Mouse (Mus musculus) embryonic fibroblast, embryonic 13.5 days (primary cell): ENCODE results near the gene Tsen15. TPM values are rescaled to one million over a fixed set of nuclear protein-coding genes. Genes with fewer than 3 reads are reported as not detected.

Experiments
- H3K27ac ChIP-seq: 2 replicates; pipeline ENCODE4 v1.5.1; 2012; ENCODE audit warnings: low read length, control low read depth, inconsistent platforms; ENCODE audit not compliant: insufficient read depth
- H3K4me1 ChIP-seq: 2 replicates; pipeline ENCODE4 v1.6.1; 2011; ENCODE audit warnings: low read length; ENCODE audit not compliant: control insufficient read depth, insufficient read depth
- H3K4me3 ChIP-seq: 2 replicates; pipeline ENCODE4 v1.5.1; 2011; ENCODE audit warnings: mild to moderate bottlenecking, control low read depth, low read length; ENCODE audit not compliant: insufficient read depth
- CTCF ChIP-seq: IDR thresholded peaks from 2 replicates; pipeline ENCODE4 v1.5.1; 2011; ENCODE audit warnings: mild to moderate bottlenecking, control low read depth, low read length, moderate library complexity, borderline replicate concordance; ENCODE audit not compliant: insufficient read depth
- POLR2A ChIP-seq: IDR thresholded peaks from 2 replicates; pipeline ENCODE4 v1.6.1; 2011; ENCODE audit warnings: low read depth, mild to moderate bottlenecking, control low read depth, low read length, moderate library complexity
- polyA plus RNA-seq: library from polyadenylated mRNA; stranded (reverse); fragments of >200 nt; gene quantifications from 2 replicates; pipeline ENCODE4 v1.2.4, GENCODE M21; 2011; ENCODE audit warnings: low read depth; ENCODE audit not compliant: missing spikeins, insufficient read length

Gene Tsen15
- polyA plus RNA-seq, 1 experiment: 38.0 TPM

- TF ChIP-seq CTCF (no peak), POLR2A (no peak)
- Histone ChIP-seq H3K4me1 (no peaks in the 10 kb centered on the region), H3K27ac (no peak overlapping the region), H3K4me3 (no peak overlapping the region)
Measured at GRCm38 (mm10) chr1:152413116-152413515, 26.6 kb upstream of the Tsen15 start.

DNA sequence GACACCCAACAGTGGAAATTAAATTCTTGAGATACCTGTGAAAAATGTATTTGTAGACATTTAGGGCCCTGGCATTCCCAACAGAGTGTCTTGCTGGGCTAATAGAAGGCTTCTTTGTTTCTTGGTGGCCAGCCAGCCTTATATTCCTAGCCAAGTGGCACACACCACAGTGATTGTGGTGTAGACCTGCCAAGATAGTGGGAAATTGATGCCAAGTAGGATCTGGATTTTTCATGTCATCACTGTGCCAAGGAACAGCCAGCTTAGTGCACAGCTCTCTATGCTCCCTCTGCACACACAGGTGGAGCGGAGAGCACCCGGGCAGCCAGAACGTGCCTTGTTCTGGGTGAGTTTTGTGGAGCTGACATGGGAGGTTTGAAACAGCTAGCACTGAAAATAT lies 24.2 kb upstream of the Tsen15 start:
- H3K27ac ChIP-seq: no peak overlapping the region
- TF ChIP-seq CTCF: no peak
- no peak for TF ChIP-seq POLR2A
- H3K4me3 ChIP-seq: no peak overlapping the region
- H3K4me1 ChIP-seq: no peaks in the 10 kb centered on the region

DNA sequence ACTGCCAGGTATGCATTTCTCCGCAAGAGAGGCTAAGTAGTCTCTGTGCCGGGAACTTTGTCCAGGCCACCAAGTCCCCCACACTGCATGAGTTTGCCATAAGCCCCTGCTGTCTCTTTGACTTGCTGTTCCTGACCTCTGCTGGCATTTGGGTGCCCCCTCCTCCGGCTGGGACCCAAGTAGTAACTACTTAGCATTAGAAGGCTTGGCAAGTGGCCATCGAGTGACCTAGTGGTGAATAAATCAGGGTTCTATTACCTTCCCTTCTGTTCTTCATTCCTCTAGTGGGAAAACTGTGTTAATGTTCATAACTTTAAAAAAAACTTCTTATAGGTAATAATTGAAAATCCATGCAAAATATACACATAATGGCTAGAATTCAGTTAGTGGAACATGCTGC lies 22.9 kb upstream of the Tsen15 start:
- no peak overlapping the region for H3K4me3 ChIP-seq
- no peak for TF ChIP-seq POLR2A
- no peak for TF ChIP-seq CTCF
- no peak overlapping the region for H3K27ac ChIP-seq
- no peaks in the 10 kb centered on the region for H3K4me1 ChIP-seq

DNA sequence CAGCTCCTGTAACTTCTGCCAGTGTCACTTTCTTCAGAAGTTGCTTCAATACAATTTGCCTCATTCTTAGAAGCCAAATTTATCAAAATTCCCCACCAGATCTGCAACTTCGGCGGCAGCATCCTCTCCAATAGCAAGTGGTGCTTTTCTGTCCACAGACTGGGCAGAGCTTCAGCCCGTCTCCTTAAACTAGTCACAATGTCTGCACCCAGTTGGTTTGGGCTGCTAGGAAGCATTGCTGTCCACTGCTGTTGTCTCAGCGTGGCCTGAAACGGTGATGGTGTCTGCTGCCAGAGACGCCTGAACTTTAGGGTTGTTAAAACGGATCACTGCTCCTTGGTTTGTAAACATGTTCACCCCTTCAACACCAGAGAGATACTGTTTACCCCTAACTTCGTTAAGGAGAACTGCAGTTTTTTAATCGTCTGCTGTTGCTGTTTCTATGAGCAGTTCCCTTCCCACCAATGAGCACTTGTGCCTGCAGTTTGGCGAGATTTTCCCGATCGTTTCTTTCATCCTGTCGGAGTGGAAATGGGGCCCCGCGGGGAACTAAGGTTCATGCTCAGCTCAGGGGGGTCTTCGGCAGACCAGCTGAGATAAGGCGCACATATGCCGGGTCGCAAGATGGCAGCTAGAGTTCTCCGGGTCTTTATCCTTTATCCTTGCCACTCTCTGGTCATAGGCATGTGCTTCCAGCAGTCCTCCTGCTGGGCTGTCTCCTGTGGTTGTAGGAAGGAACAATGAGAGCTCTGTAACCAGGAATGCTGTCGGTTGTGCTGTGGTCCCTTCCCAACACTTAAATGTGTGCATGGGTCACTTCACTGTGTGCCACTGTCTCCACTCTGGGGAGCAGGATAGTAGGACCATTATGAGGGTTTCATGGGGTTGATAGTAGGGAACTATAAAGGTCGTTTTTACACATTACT lies 20.8 kb upstream of the Tsen15 start:
- Histone ChIP-seq H3K4me1 (no peaks in the 10 kb centered on the region), H3K4me3 (no peak overlapping the region), H3K27ac (no peak overlapping the region)
- TF ChIP-seq POLR2A (no peak), CTCF (no peak)

DNA sequence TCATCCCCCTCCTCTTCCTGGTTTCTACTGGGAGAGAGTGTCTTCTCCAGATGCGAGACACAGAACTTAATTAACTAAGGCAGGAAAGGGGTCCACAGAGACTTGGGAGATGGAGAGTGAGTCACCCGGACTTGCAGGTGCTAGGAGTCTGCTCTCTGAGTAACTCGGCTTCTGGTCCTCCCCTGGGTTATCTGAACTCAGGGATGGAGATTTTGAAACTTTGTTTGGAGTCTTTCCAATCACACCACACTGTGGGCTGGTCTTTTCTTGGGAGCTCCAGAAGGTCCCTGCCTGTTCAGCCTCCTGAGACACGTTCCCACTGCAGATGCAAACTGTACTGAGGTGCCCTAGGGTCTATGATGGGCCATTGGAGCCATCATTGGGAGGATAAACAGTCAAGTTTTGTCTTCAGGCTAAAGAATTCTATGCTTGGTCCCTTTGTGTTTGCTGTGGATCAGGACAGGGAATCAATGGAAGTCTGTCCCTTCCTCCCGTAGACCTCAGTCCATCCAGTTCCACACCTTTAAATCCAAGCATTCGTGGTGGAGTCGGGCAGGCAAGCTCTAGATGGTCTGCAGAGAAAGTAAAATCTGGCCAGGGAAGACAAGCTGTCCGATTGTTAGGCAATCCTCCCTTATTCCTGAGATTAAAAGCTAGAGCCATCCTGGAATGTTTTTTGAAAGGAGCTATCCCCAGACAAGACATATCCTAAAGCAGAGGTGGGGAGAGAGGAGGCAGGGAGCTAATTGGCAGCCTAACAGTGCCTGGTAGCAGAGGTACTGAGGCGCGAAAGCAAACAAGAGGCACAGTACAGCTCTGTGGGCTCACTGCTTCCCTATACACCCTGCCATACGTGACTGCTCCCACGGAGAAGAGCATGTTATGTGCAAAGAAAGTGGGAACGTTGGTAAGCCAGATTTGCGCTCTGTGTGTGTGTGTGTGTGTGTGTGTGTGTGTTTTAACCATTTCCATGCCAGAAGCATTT lies 14.4 kb upstream of the Tsen15 start:
- 0 out of 2 replicates have a peak, but pooled peaks cover 2% of the 10 kb centered on the region for H3K4me1 ChIP-seq
- TF ChIP-seq CTCF (no peak), POLR2A (no peak)
- H3K27ac ChIP-seq: no peak overlapping the region
- H3K4me3 ChIP-seq: peak overlapping the region; percentile 44

DNA sequence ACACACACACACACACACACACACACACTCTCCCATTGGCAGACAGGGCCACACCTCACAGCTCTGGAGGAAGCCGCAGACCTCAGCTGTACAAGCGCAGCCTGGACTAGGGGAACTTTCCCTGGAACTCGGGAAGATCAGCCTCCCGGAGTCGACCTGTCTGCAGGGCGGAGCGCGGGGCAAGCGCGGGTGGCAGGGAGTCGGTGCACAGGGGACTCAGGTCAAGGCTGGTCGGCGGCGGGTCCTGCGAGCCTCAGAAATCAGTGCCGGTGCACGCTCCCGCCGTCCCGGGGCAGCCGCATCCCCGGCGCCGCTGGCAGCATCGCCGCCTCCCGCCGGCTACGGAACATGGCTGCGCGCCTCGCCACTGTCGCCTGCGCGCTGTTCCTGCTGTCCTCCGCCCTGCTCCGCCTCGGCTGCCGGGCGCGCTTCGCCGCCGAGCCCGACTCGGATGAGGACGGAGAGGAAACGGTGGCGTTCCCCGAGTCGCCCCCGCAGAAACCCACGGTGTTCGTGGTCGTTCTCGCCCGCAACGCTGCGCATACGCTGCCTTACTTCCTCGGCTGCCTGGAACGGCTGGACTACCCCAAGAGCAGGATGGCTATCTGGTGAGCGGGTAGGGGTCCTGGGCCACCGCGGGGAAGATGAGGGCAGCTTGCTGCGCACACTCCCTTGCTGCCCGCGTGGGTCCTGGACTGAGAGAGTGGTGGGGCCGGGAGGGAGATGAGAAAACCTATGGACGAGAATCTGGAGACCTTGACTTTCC lies 13.5 kb upstream of the Tsen15 start, which contains the start of gene Colgalt2:
Gene Colgalt2 (plus strand): TSS at position 41 of the 766 bp plus-strand sequence.
- Histone ChIP-seq H3K4me3 (peak within 1 kb of the TSS; percentile 44), H3K4me1 (0 out of 2 replicates have a peak, but pooled peaks cover 2% of the 10 kb centered on the region), H3K27ac (no peak within 1 kb of the TSS)
- no peak for TF ChIP-seq CTCF
- no peak for TF ChIP-seq POLR2A

GRCm38 (mm10) chr1:152398708-152399107 lies 12.2 kb upstream of the Tsen15 start:
- H3K4me1 ChIP-seq: 0 out of 2 replicates have a peak, but pooled peaks cover 2% of the 10 kb centered on the region
- no peak overlapping the region for H3K27ac ChIP-seq
- TF ChIP-seq CTCF (no peak), POLR2A (no peak)
- no peak overlapping the region for H3K4me3 ChIP-seq

GRCm38 (mm10) chr1:152394956-152395515 lies 8.5 kb upstream of the Tsen15 start:
- Histone ChIP-seq H3K4me1 (no peaks in the 10 kb centered on the region), H3K4me3 (no peak overlapping the region), H3K27ac (no peak overlapping the region)
- no peak for TF ChIP-seq POLR2A
- TF ChIP-seq CTCF: no peak

DNA sequence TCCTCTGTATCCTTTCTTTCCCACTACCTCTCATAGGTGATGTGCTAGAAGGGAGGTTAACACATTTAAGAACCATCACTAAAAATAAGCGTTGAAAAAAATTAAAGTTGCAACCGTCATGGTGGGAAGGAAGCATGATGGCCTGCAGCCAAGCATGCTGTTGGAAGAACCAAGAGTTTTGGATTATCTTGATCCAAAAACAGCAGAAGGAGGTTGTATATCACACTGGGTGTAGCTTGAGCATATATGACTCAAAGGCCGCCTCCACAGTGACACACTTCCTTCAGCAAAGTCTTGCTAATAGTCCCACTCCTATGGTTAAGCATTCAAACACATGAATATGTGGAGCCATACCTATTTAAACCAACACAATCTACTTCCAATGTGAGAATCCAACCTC lies 7.6 kb upstream of the Tsen15 start:
- TF ChIP-seq CTCF (no peak), POLR2A (no peak)
- Histone ChIP-seq H3K27ac (no peak overlapping the region), H3K4me3 (no peak overlapping the region), H3K4me1 (no peaks in the 10 kb centered on the region)
